Mouse (Mus musculus): ENCODE data around the gene St3gal2. TPM values are rescaled to one million over a fixed set of nuclear protein-coding genes. Genes with fewer than 3 reads are reported as not detected.
"Not testable (repeated sequence)": the region's sequence is repeated elsewhere in the genome, so short reads cannot be mapped to it uniquely, and the experiment has no call there.

Gene St3gal2
- polyA plus RNA-seq, 1 experiment, result 48.5 TPM

- no peak for TF ChIP-seq CTCF (IDR thresholded peaks at IDR 0.05; ENCODE audit: insufficient read depth, low read length)
- TF ChIP-seq POLR2A (IDR thresholded peaks at IDR 0.05; ENCODE audit: borderline replicate concordance, extremely low read depth, low read depth, low read length), result peak; percentile 80; the same call in 1 of the 2 replicates
- peak; percentile 82 for DNase-seq
- 17% methylated on average over 45 of the region's 45 CpGs for WGBS
- Histone ChIP-seq H3K4me1 (ENCODE audit: control insufficient read depth, insufficient read depth, low read length) (peaks cover 15% of the 10 kb centered on the region; the same call in 1 of the 2 replicates), H3K4me3 (replicated peaks; ENCODE audit: extremely low read depth, low read depth, low read length) (peak overlapping the region; percentile 77)
Measured at GRCm38 (mm10) chr8:110969910-110970770, 50.4 kb downstream of the St3gal2 start.

- WGBS, result 92% methylated on average over 8 of the region's 8 CpGs
Measured at GRCm38 (mm10) chr8:110976532-110976931, 56.8 kb downstream of the St3gal2 start.

DNA sequence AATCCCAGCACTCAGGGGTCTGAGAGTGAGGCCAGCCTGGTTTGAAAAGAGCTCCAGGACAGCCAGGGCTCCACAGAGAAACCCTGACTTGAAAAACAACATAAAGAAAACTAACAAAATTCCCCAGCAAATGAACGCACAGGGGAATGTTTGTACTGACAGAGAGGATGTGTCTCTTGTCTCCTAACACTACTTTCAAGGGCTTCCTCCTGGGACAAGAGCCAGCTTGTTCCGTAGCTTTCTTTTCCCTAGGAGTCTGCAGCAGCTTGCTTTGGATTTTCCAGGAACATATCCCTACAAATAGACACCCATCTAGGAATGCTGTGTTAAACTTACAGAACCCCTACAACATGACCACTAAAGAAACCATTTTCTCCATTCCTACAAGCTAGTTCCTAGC lies 58.3 kb downstream of the St3gal2 start:
- not testable (repeated sequence) for H3K4me3 ChIP-seq (replicated peaks; ENCODE audit: extremely low read depth, low read depth, low read length); DNase-seq; H3K4me1 ChIP-seq (ENCODE audit: control insufficient read depth, insufficient read depth, low read length)
- 55% methylated on average over 2 of the region's 2 CpGs for WGBS

More at GRCm38 (mm10) chr8:110976532-110976931, 56.8 kb downstream of the St3gal2 start:
- not testable (repeated sequence) for H3K4me1 ChIP-seq (ENCODE audit: control insufficient read depth, insufficient read depth, low read length); H3K4me3 ChIP-seq (replicated peaks; ENCODE audit: extremely low read depth, low read depth, low read length); DNase-seq

DNA sequence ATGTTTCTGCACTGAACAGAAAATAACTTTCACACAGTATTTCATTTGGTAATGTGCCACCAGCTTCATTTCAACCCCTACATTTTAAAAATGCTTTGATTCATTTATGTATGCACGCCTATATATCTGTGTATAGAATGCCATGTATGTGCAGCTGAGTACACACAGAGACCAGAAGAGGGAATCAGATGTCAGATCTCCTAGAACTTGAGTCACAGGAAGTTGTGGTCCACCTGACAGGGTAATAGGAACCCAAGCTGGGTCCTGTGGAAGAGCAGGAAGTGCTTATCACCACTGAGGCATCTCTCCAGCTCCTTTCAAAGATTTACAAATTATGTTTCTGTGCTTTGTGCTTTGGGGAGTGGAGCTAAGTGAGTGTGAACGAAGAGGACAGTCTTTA lies 61.6 kb downstream of the St3gal2 start:
- no peak overlapping the region for H3K4me3 ChIP-seq (replicated peaks; ENCODE audit: extremely low read depth, low read depth, low read length)

DNA sequence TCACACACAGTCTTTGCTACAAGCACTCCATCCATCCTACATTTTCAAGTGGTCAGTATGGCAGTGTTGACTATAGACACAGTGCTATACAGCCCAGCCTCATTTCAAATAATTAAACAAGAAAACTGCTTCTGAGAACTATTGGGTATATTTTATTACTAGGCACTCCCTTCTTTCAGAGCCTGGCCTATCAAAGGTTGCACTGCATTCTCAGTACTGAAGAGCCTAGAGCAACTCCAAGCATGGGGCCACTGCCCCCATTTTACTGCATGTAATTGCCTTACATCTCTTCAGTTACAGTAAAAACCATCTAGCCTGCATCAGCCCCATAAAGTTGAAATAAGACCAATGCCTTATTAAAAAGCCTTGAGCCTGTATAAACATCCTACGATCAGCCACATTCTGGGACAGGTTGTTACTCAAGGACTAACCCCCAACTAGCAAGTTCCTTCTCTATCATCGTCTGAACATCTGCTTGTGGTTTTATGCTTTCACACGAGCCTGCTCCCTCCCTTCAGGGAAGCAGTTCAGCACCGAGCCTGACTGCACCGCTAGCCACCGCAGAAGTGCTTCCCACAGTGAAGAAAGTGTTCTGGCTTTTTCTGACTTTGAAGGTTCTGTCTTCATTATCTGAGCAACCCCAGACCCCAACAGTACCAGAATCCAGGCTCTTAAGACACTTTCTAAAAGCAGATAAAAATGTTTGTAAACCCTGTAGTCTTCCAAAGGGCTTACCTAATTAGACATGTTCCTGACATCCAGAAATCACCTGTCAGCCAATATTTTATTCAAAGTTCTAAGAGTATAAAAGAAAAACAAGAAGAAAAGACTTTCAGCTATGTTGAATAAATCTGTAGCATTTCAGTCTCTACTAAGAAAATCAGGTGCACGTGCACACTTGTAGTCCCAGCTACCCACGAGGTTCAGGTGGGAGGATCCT lies 68.4 kb downstream of the St3gal2 start:
- 78% methylated on average over 8 of the region's 8 CpGs for WGBS
- Histone ChIP-seq H3K4me1 (ENCODE audit: control insufficient read depth, insufficient read depth, low read length) (no peaks in the 10 kb centered on the region), H3K4me3 (replicated peaks; ENCODE audit: extremely low read depth, low read depth, low read length) (no peak overlapping the region)
- DNase-seq, result no peak
- TF ChIP-seq POLR2A (IDR thresholded peaks at IDR 0.05; ENCODE audit: borderline replicate concordance, extremely low read depth, low read depth, low read length) (no peak), CTCF (IDR thresholded peaks at IDR 0.05; ENCODE audit: insufficient read depth, low read length) (no peak)

More for the DNA sequence above, 61.6 kb downstream of the St3gal2 start:
- no peak for DNase-seq
- H3K4me1 ChIP-seq (ENCODE audit: control insufficient read depth, insufficient read depth, low read length), result no peaks in the 10 kb centered on the region
- 71% methylated on average over 2 of the region's 2 CpGs for WGBS
- TF ChIP-seq CTCF (IDR thresholded peaks at IDR 0.05; ENCODE audit: insufficient read depth, low read length) (no peak), POLR2A (IDR thresholded peaks at IDR 0.05; ENCODE audit: borderline replicate concordance, extremely low read depth, low read depth, low read length) (no peak)

DNA sequence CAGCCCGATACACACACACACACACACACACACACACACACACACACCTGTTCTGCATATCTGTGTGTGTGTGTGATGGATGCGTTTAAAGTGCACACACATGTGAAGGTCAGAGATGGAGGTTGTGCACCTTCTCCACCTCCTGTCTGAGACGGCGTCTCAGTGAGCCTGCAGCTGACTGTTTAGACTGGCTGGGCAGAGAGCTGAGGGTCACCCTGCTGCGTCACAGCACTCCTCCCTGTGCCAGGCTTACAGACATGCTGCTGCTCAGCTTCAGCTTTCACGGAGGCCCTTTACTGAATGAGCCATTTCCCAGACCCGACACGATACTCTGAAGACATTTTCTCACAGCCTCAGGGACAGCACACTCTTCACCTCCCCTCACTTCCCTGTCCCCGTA lies 70.3 kb downstream of the St3gal2 start:
- 71% methylated on average over 9 of the region's 9 CpGs for WGBS
- Histone ChIP-seq H3K4me1 (ENCODE audit: control insufficient read depth, insufficient read depth, low read length) (no peaks in the 10 kb centered on the region), H3K4me3 (replicated peaks; ENCODE audit: extremely low read depth, low read depth, low read length) (no peak overlapping the region)
- TF ChIP-seq CTCF (IDR thresholded peaks at IDR 0.05; ENCODE audit: insufficient read depth, low read length) (no peak), POLR2A (IDR thresholded peaks at IDR 0.05; ENCODE audit: borderline replicate concordance, extremely low read depth, low read depth, low read length) (no peak)
- DNase-seq, result no peak

DNA sequence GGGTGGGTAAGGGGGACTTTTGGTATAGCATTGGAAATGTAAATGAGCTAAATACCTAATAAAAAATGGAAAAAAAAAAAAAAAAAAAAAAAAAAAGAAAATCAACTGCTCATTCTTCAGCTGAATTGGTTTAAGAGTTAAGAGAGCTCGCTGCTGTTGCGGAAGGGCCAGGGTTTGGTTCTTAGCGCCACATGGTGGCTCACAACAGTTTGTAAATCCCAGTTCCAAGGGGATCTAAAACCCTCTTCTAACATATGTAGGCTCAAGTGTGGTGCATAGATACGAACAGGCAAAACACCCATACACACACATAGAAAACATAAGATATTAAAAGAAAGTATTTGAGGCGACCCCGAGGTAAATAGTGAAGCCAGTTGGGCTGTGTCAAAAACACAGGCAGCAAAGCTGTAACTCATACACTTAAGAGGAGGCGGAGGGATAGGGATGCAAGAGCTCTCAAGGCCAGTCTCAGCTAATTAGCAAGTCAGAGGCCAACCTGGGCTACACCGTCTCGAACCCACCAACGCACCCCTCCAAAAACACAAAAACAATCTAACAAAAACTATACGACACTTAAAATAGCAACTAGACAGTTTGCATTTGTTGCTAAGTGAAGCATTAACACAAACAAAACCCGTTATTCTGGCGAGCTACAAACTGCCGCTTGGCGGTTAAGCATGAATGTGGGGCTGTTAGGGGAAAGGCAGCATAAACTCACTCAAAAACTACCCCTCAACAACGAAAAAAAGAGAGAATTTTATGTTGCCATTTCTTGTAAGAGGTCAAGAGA lies 77.1 kb downstream of the St3gal2 start:
- no peak for TF ChIP-seq CTCF (IDR thresholded peaks at IDR 0.05; ENCODE audit: insufficient read depth, low read length)
- no peak for TF ChIP-seq POLR2A (IDR thresholded peaks at IDR 0.05; ENCODE audit: borderline replicate concordance, extremely low read depth, low read depth, low read length)
- WGBS, result 30% methylated on average over 16 of the region's 16 CpGs

DNA sequence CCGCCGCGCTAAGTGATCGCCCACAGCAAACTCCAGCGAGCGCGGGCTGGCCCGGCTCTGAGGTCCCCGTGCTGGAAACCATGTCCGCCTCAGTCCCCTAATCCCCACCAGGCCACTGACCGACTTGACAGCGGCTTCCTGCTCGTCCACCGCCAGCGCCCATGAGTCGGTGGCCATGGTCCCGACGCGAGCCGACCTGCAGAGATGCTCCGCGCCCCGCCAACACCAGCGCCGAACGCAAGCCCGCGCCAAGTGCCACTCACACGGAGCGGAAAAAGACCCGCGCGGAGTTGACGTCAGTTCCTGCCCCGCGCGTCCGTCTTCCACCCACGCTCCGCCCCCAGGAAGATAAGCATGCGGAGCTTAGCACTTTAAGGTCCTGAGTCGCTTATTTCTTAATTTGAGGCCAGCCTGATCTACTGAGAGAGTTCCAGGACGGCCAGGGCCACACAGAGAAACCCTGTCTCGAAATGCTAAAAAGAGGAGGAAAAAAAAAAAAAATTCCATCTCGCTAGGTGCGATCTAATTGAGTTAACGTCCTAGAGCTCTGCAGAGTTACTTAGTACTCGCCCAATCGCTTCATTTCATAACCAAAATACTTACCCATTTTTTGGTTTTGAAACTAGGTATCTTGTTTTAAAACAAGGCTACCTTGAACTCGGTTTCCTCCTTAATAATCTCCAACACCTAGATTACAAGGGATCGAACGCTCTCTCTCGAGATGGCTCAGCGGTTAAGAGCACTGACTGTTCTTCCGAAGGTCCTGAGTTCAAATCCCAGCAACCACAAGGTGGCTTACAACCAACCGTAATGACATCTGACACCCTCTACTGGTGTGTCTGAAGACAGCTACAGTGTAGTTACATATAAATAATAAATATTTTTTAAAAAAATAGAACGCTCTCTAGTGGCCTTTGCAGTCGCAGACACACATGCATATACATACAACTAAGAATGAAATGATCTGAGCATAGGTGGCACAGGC lies 78.1 kb downstream of the St3gal2 start, which contains the start of gene Ddx19a:
TSS of gene Ddx19a (minus strand) at position 254 of the 985 bp plus-strand sequence.
- TF ChIP-seq CTCF (IDR thresholded peaks at IDR 0.05; ENCODE audit: insufficient read depth, low read length) (no peak), POLR2A (IDR thresholded peaks at IDR 0.05; ENCODE audit: borderline replicate concordance, extremely low read depth, low read depth, low read length) (peak; percentile 74)
- WGBS, result 3% methylated on average over 58 of the region's 58 CpGs
- peak; percentile 86 for DNase-seq

More for the DNA sequence above, 77.1 kb downstream of the St3gal2 start:
- Histone ChIP-seq H3K4me1 (ENCODE audit: control insufficient read depth, insufficient read depth, low read length) (peaks cover 5% of the 10 kb centered on the region), H3K4me3 (replicated peaks; ENCODE audit: extremely low read depth, low read depth, low read length) (peak overlapping the region; percentile 77)
- no peak for DNase-seq

GRCm38 (mm10) chr8:111010230-111010991 lies 90.7 kb downstream of the St3gal2 start:
- 68% methylated on average over 9 of the region's 10 CpGs for WGBS
- H3K4me1 ChIP-seq (ENCODE audit: control insufficient read depth, insufficient read depth, low read length); H3K4me3 ChIP-seq (replicated peaks; ENCODE audit: extremely low read depth, low read depth, low read length); DNase-seq: not testable (repeated sequence)

More for the DNA sequence above, 78.1 kb downstream of the St3gal2 start, which contains the start of gene Ddx19a:
- Histone ChIP-seq H3K4me3 (replicated peaks; ENCODE audit: extremely low read depth, low read depth, low read length) (peak within 1 kb of the TSS; percentile 77), H3K4me1 (ENCODE audit: control insufficient read depth, insufficient read depth, low read length) (peaks cover 5% of the 10 kb centered on the region)
